Mouse (Mus musculus) Patski (cell line): Measurements from ENCODE around the gene Prss36. TPM values are rescaled to one million over a fixed set of nuclear protein-coding genes. Genes with fewer than 3 reads are reported as not detected.

Source experiments
- ATAC-seq: fragments of 100-300 bp; one replicate; pipeline ENCODE4 v1.8.0; 2021
- CTCF ChIA-PET: fragments of 350-600 bp; sonication (Branson Sonifier 250); formaldehyde crosslinking; loops from one replicate; lab custom pipeline; 2022; ENCODE audit warnings: inconsistent platforms; lab: Charles Lee
- POLR2A ChIA-PET: fragments of 350-600 bp; sonication (Branson Sonifier 250); formaldehyde crosslinking; loops from one replicate; lab custom pipeline; 2022; ENCODE audit warnings: antibody characterized with exemption, inconsistent platforms; lab: Charles Lee
- DNase-seq: peaks from one replicate; pipeline ENCODE4 v3.0.0-alpha.2; 2011; ENCODE audit warnings: low read depth, low spot score
- H3K27me3 ChIP-seq: fragments of 371-371 bp; one replicate; pipeline ENCODE4 v1.5.1; 2021
- CTCF ChIP-seq: fragments of 100-300 bp; IDR thresholded peaks from one replicate; pipeline ENCODE4 v1.5.1; 2021
- in situ Hi-C: fragments of 300-500 bp; cut with MboI; formaldehyde crosslinking; loops from 3 replicates; pipeline ENCODE4 v1.11.1; 2018; ENCODE audit warnings: low pct_unique_long_range_greater_than_20kb, mixed read lengths
- polyA plus RNA-seq: library from polyadenylated mRNA; unstranded; gene quantifications from one replicate; pipeline ENCODE4 v1.2.3, GENCODE M21; 2021

The Prss36 gene
- polyA plus RNA-seq, 1 experiment from 2014 or later: 6.8 TPM

GRCm38 (mm10) chr7:127926846-127927245 is 19.7 kb downstream of the Prss36 start:
- TF ChIP-seq CTCF: no peak
- DNase-seq (no peak), ATAC-seq (no peak)
- no peaks in the 10 kb centered on the region for H3K27me3 ChIP-seq
- POLR2A ChIA-PET: interaction anchor here (1.0 kb wide), 1 partner anchor 14 kb away, joined by 3 read pairs; the partner anchor contains the start of gene Kat8
- CTCF ChIA-PET: interaction anchor here (0.9 to 1.9 kb wide), 3 partner anchors 9 to 13 kb away, joined by 3 to 4 read pairs (median 3); no protein-coding TSS in a partner anchor
- in situ Hi-C loops: no loop called here

DNA sequence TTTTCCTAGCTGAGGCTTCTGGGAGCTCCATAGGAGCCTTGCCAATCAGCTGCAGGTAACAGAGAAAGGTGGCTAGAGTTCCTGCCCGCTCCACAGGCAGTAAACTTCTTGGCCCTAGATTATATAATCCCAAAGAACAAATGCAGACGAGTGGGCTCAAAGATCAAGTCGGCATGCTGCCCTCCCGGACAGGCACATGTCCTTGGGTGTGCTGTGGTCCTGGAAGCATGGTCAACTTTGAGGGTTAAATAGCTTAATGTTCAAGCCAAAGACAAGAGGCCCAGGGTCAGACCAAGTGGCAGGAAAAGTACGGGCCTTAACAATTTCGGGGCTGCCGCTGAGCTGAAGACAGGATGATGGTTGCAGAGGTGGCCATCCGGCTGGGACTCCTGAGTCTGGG is 20.5 kb downstream of the Prss36 start:
- CTCF ChIA-PET: interaction anchor here (0.9 to 10.1 kb wide), 4 partner anchors 8 to 37 kb away, joined by 3 to 123 read pairs (median 4); no protein-coding TSS in a partner anchor
- no peak for ATAC-seq

DNA sequence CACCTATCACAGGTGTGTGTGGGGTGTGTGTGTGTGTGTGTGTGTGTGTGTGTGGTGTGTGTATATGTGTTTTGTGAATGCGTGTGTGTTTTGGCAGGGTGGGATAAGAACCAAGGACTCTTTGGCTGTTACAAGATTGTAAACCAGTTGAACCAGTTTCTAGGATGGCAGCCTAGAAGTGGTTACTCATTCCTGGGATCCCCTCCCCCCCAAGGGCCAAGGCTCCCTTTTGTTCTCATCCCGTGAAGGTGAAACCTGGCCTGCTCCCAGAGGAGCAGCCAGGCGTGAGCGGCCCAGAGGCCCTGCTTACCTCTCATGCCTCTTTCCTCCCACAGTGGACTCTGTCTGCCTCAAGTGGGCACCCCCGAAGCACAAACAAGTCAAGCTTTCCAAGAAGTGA is 21.3 kb downstream of the Prss36 start:
- ChIA-PET POLR2A (interaction anchor here (0.6 to 0.7 kb wide), 2 partner anchors 13 to 63 kb away, joined by 3 to 4 read pairs; partner anchors contain the start of gene Kat8), CTCF (interaction anchor here (0.7 to 10.1 kb wide), 3 partner anchors 9 to 15 kb away, joined by 3 to 123 read pairs (median 4); no protein-coding TSS in a partner anchor)

More for the DNA sequence above, 20.5 kb downstream of the Prss36 start:
- POLR2A ChIA-PET: interaction anchor here (0.7 to 1.0 kb wide), 2 partner anchors 13 to 14 kb away, joined by 3 read pairs; partner anchors contain the start of gene Kat8
- no peak for TF ChIP-seq CTCF
- in situ Hi-C loops: no loop called here
- no peaks in the 10 kb centered on the region for H3K27me3 ChIP-seq
- no peak for DNase-seq

DNA sequence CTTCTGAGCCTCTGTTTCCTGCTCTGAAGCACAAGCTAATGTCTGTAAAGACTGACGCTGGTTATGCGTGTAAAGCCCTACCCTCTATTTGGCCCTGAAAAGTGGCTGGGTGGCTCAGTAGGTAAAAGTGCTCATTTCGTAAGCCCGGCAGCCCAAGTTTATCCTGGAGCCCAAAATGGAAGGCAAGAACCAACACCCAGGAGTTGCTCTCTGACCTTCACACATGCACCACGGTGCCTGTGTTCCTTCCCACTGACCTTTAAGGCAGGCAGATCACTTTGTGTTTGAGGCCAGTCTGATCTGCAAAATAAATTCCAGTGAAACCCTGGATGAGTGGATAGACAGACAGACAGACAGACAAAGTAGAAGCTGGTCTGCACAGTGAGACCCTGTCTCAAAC is 22.8 kb downstream of the Prss36 start:
- no peak for TF ChIP-seq CTCF
- no peaks in the 10 kb centered on the region for H3K27me3 ChIP-seq
- DNase-seq (no peak), ATAC-seq (no peak)
- ChIA-PET CTCF (interaction anchor here (10.1 kb wide), 1 partner anchor 11 kb away, joined by 123 read pairs; no protein-coding TSS in a partner anchor), POLR2A (no interaction called here)
- in situ Hi-C loops: no loop called here

More for the DNA sequence above, 21.3 kb downstream of the Prss36 start:
- in situ Hi-C loops: no loop called here
- DNase-seq (no peak), ATAC-seq (peak; percentile 55)
- no peak for TF ChIP-seq CTCF
- H3K27me3 ChIP-seq: no peaks in the 10 kb centered on the region

- no peak for ATAC-seq
- CTCF ChIA-PET: interaction anchor here (1.4 to 10.1 kb wide), 2 partner anchors 11 to 12 kb away, joined by 4 to 123 read pairs; partner anchors contain the start of gene Kat8
- POLR2A ChIA-PET: interaction anchor here (0.6 to 1.5 kb wide), 2 partner anchors 9 to 70 kb away, joined by 3 to 5 read pairs; no protein-coding TSS in a partner anchor
- in situ Hi-C loops: no loop called here
- H3K27me3 ChIP-seq: no peaks in the 10 kb centered on the region
- TF ChIP-seq CTCF: no peak
- no peak for DNase-seq
These were observed 23.9 kb downstream of the Prss36 start for GRCm38 (mm10) chr7:127922451-127923275.

DNA sequence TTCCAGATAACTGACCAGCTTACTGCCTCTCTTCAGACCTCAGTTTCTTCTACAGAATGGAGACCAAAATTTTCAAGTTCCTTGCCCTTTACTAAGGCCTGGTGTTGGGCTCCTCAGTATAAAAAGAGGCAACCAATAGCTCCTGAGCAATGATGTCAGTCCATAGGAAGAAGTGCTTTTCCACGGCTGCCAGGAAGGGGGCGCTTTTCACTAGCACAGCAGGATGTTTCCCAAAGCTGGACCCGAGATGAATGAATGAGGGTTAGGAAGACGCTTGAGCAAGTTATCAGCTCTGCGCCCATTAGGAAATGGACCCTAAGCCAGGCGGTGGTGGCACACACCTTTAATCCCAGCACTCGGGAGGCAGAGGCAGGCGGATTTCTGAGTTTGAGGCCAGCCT is 25.0 kb downstream of the Prss36 start:
- ATAC-seq: no peak
- ChIA-PET POLR2A (interaction anchor here (1.5 kb wide), 1 partner anchor 10 kb away, joined by 5 read pairs; no protein-coding TSS in a partner anchor), CTCF (interaction anchor here (1.2 to 10.1 kb wide), 4 partner anchors 10 to 25 kb away, joined by 4 to 123 read pairs (median 6); partner anchors contain the start of genes Gm21974, Kat8 and Vkorc1)
- H3K27me3 ChIP-seq: no peaks in the 10 kb centered on the region
- in situ Hi-C loops: no loop called here
- TF ChIP-seq CTCF: no peak
- DNase-seq: no peak

DNA sequence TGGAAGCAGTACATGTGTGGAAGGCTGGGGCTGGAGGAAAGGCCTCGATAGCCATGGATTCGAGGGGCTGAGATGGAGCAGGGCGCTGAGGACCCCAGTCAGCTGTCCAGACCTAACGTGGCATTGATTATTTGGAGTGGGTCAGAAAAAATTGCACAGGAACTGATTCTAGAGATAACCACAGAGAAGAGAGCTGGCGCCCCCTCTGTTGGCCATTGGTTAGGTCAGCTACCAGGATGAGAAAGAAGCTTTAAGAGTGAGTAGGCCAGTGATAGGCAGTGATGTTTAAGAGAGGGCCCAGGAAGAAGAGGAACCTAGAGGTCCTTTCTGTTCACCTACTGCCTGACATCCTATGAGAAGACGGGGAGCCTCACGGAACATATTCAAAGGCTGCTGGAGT is 27.2 kb downstream of the Prss36 start:
- TF ChIP-seq CTCF: peak; percentile 66
- CTCF ChIA-PET: interaction anchor here (1.2 to 10.1 kb wide), 6 partner anchors 10 to 118 kb away, joined by 3 to 123 read pairs (median 4); no protein-coding TSS in a partner anchor
- POLR2A ChIA-PET: no interaction called here
- ATAC-seq (no peak), DNase-seq (no peak)
- no peaks in the 10 kb centered on the region for H3K27me3 ChIP-seq
- in situ Hi-C loops: no loop called here

DNA sequence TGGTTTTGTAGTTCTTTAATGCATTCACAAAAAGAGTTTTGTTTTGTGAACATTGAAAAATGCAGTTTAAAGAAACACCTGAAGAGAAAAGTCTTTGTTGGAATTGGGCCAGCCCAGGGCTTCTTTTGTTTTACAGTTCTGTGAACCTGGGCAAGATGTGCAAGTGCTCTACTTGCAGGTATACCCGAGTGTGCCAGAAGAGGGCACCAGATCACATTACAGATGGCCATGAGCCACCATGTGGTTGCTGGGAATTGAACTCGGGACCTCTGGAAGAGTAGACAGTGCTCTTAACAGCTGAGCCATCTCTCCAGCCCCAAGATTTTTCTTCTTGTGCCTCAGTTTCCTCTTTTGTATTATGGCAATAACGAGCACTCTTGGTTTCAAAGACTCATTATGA is 28.3 kb downstream of the Prss36 start:
- DNase-seq: no peak
- peak; percentile 83 for TF ChIP-seq CTCF
- in situ Hi-C loops: no loop called here

GRCm38 (mm10) chr7:127915293-127915692 is 31.2 kb downstream of the Prss36 start:
- no peaks in the 10 kb centered on the region for H3K27me3 ChIP-seq
- ChIA-PET CTCF (interaction anchor here (1.0 to 1.4 kb wide), 3 partner anchors 11 to 21 kb away, joined by 3 to 4 read pairs (median 3); no protein-coding TSS in a partner anchor), POLR2A (interaction anchor here (0.7 kb wide), 1 partner anchor 223 kb away, joined by 4 read pairs; no protein-coding TSS in a partner anchor)
- in situ Hi-C loops: no loop called here
- ATAC-seq (no peak), DNase-seq (no peak)
- no peak for TF ChIP-seq CTCF

More for the DNA sequence above, 28.3 kb downstream of the Prss36 start:
- ChIA-PET POLR2A (interaction anchor here (1.0 kb wide), 1 partner anchor 18 kb away, joined by 3 read pairs; no protein-coding TSS in a partner anchor), CTCF (interaction anchor here (1.4 to 10.1 kb wide), 4 partner anchors 11 to 57 kb away, joined by 3 to 123 read pairs (median 5); no protein-coding TSS in a partner anchor)
- H3K27me3 ChIP-seq: no peaks in the 10 kb centered on the region
- no peak for ATAC-seq

DNA sequence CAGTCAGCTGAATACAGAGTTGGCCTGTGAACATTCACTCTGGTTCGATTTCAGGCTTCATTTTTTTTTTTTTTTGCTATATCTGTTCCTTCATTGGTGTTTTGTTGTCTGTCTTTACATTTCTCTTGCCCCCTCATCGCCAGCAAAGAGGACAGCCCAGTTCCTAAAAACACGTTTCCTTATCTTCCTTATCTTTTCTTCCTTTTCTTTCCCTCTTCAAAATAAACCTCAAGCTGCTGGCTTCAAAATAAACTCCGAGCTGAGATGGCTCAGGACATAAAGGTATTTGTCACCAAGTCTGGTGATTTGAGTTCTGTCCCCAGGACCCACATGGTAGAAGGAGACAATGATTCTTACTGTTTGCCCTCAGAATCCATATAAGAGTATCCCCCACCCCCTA is 33.6 kb downstream of the Prss36 start:
- no peaks in the 10 kb centered on the region for H3K27me3 ChIP-seq
- POLR2A ChIA-PET: interaction anchor here (0.7 to 3.6 kb wide), 7 partner anchors 9 to 236 kb away, joined by 3 to 21 read pairs (median 5); no protein-coding TSS in a partner anchor
- in situ Hi-C loops: no loop called here
- DNase-seq (no peak), ATAC-seq (no peak)
- no peak for TF ChIP-seq CTCF
- CTCF ChIA-PET: interaction anchor here (1.1 to 1.9 kb wide), 2 partner anchors 18 to 23 kb away, joined by 3 to 8 read pairs; partner anchors contain the start of genes Gm21974 and Vkorc1
